Mouse (Mus musculus): ENCODE results near the gene Lpin1. TPM values are rescaled to one million over a fixed set of nuclear protein-coding genes. Genes with fewer than 3 reads are reported as not detected.

Gene Lpin1
- 35.5 TPM for polyA plus RNA-seq (2017; shearing (Covaris generic))

GRCm38 (mm10) chr12:16610936-16611335 lies at the start of gene Lpin1:
Gene Lpin1, minus strand, starts transcription at chr12:16610966.

GRCm38 (mm10) chr12:16653332-16654093 lies 42.7 kb upstream of the Lpin1 start, which contains the start of gene Ntsr2:
Gene Ntsr2, plus strand, starts transcription at chr12:16653382.

Other genes with a start within 250 kb of the Lpin1 start
- not detected for gene Ntsr2, start 42.4 kb upstream of the Lpin1 start, polyA plus RNA-seq (2017; shearing (Covaris generic))
- gene Greb1, start 189.9 kb upstream of the Lpin1 start, polyA plus RNA-seq (2017; shearing (Covaris generic)), result 0.28 TPM
- gene E2f6, start 200.0 kb upstream of the Lpin1 start, polyA plus RNA-seq (2017; shearing (Covaris generic)), result 6.5 TPM

All from inflammation-experienced regulatory T-cells, adult 16 weeks (primary cell).